Mouse (Mus musculus): ENCODE measurements around the gene Slc22a14.

GRCm38 (mm10) chr9:119342728-119343127, 22.6 kb downstream of the Slc22a14 start:
- TF ChIP-seq POLR2A (IDR thresholded peaks at IDR 0.05; ENCODE audit: extremely low read depth, insufficient read depth, low read length) (no peak), CTCF (IDR thresholded peaks at IDR 0.05; ENCODE audit: low read depth, low read length) (no peak)
